Mouse (Mus musculus): ENCODE data around the gene Socs1. TPM values are rescaled to one million over a fixed set of nuclear protein-coding genes. Genes with fewer than 3 reads are reported as not detected.
A peak's percentile ranks its signal among the peaks of the same experiment; 100 is the strongest.

The Socs1 gene
- polyA plus RNA-seq (2012; rRNA removed) (13.8 and 18.5 TPM in 2 replicates), polyA plus RNA-seq (2014; fragmentation: Nextera tagmentation; extraction: Ambion mirVana) (16.6 and 17.8 TPM in 2 replicates)

GRCm38 (mm10) chr16:10785371-10786231 lies at the start of gene Socs1:
Socs1 (minus strand) TSS chr16:10785536.
- H3K4me2 ChIP-seq (replicated peaks; ENCODE audit: low read depth, low read length, severe bottlenecking) = peak within 1 kb of the TSS; percentile 89
- H3K4me1 ChIP-seq (ENCODE audit: control insufficient read depth, insufficient read depth, low read length) = peaks cover 35% of the 10 kb centered on the region
- TF ChIP-seq POLR2A (IDR thresholded peaks at IDR 0.05; ENCODE audit: borderline replicate concordance, extremely low read depth, insufficient read depth, insufficient read length) = peak; percentile 64; the same call in 1 of the 2 replicates
- peak; percentile 95 for DNase-seq (ENCODE audit: low spot score)
- under 1% methylated on average over 33 of the region's 59 CpGs for WGBS
- peak within 1 kb of the TSS; percentile 82 for H3K9ac ChIP-seq (ENCODE audit: low read depth, low read length, severe bottlenecking)
- peak within 1 kb of the TSS; percentile 96 for H3K27ac ChIP-seq (replicated peaks; ENCODE audit: low read depth, low read length)
- ATAC-seq (ENCODE audit: low FRiP score, low read depth) = peak; percentile 88
- no peaks in the 10 kb centered on the region for H3K27me3 ChIP-seq (ENCODE audit: control insufficient read depth, insufficient read depth, low read length)
- H3K36me3 ChIP-seq (ENCODE audit: control insufficient read depth, insufficient read depth, low read length) = peaks cover 12% of the 10 kb centered on the region
- peak within 1 kb of the TSS; percentile 84 for H3K4me3 ChIP-seq (replicated peaks; ENCODE audit: low read length)
- H3K9me3 ChIP-seq (ENCODE audit: control insufficient read depth, low read length) = no peaks in the 10 kb centered on the region

GRCm38 (mm10) chr16:10834542-10834910 lies 49.2 kb upstream of the Socs1 start:
- Histone ChIP-seq H3K27me3 (ENCODE audit: control insufficient read depth, insufficient read depth, low read length) (no peaks in the 10 kb centered on the region), H3K4me1 (ENCODE audit: control insufficient read depth, insufficient read depth, low read length) (peaks cover 16% of the 10 kb centered on the region), H3K27ac (replicated peaks; ENCODE audit: low read depth, low read length) (peak overlapping the region; percentile 91; the same call in 1 of the 2 replicates), H3K4me2 (replicated peaks; ENCODE audit: low read depth, low read length, severe bottlenecking) (peak overlapping the region; percentile 82), H3K9me3 (ENCODE audit: control insufficient read depth, low read length) (no peaks in the 10 kb centered on the region), H3K9ac (ENCODE audit: low read depth, low read length, severe bottlenecking) (peak overlapping the region; percentile 87), H3K4me3 (replicated peaks; ENCODE audit: low read length) (peak overlapping the region; percentile 82), H3K36me3 (ENCODE audit: control insufficient read depth, insufficient read depth, low read length) (no peaks in the 10 kb centered on the region)
- ATAC-seq (ENCODE audit: low FRiP score, low read depth) (no peak), DNase-seq (ENCODE audit: low spot score) (no peak)
- TF ChIP-seq POLR2A (IDR thresholded peaks at IDR 0.05; ENCODE audit: borderline replicate concordance, extremely low read depth, insufficient read depth, insufficient read length) = no peak
- WGBS = 8% methylated on average over 12 of the region's 12 CpGs

DNA sequence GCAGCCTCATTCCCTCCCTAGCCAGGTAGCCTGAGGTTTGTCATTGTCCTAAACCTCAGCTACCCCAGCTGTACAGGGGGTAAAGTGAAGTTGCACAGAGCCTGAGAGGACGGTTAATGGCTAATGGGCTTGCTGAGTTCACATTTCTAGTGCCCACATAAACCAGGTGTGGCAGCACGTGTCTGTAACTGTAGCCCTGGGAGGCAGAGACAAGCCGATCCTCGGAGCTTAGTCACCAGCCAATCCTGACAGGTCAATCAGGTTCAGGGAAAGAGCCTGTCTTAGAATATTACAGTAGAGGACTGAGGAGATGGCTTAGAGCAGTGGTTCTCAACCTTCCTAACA lies 43.1 kb upstream of the Socs1 start:
- H3K36me3 ChIP-seq (ENCODE audit: control insufficient read depth, insufficient read depth, low read length) = no peaks in the 10 kb centered on the region
- no peaks in the 10 kb centered on the region for H3K9me3 ChIP-seq (ENCODE audit: control insufficient read depth, low read length)
- 35% methylated on average over 4 of the region's 4 CpGs for WGBS
- TF ChIP-seq POLR2A (IDR thresholded peaks at IDR 0.05; ENCODE audit: borderline replicate concordance, extremely low read depth, insufficient read depth, insufficient read length) = no peak
- H3K27ac ChIP-seq (replicated peaks; ENCODE audit: low read depth, low read length) = no peak overlapping the region
- no peak for ATAC-seq (ENCODE audit: low FRiP score, low read depth)
- peaks cover 16% of the 10 kb centered on the region for H3K4me1 ChIP-seq (ENCODE audit: control insufficient read depth, insufficient read depth, low read length)
- no peak overlapping the region for H3K4me3 ChIP-seq (replicated peaks; ENCODE audit: low read length)
- no peak for DNase-seq (ENCODE audit: low spot score)
- H3K27me3 ChIP-seq (ENCODE audit: control insufficient read depth, insufficient read depth, low read length) = no peaks in the 10 kb centered on the region
- no peak overlapping the region for H3K9ac ChIP-seq (ENCODE audit: low read depth, low read length, severe bottlenecking)
- no peak overlapping the region for H3K4me2 ChIP-seq (replicated peaks; ENCODE audit: low read depth, low read length, severe bottlenecking)

DNA sequence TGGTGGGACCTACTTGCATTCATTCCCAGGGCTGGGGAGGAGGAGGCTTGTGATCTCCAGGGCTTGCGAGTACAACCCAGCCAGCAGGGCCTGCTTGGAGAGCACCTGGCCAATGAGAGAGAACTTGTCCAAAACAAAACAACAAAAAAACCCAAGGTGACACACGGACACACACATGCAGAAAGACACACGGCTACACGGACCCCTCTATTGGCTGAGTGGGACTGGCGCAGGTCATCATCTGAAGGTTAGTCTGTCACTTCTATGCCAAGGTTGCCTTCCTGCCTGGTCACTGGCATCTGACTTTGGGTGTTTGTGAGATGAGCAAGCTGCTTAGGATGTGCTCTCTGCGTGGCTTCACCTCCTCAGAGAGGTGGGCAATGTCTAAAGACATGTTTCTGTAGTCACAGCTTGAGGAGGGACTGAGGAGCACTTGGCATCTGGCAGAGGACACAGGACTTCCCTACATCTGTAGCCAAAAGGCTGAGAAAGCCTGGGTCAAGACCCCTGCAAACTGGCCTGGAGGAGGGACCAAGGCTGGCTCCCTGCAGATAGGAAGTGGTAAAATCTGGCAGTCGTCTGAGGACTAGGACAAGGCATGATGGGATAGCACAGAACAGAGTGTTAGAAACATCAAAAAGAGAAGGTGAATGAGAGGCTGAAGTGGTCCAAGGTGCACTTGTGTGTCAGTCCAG lies 42.6 kb upstream of the Socs1 start:
- DNase-seq (ENCODE audit: low spot score) (no peak), ATAC-seq (ENCODE audit: low FRiP score, low read depth) (no peak)
- Histone ChIP-seq H3K4me3 (replicated peaks; ENCODE audit: low read length) (no peak overlapping the region), H3K4me2 (replicated peaks; ENCODE audit: low read depth, low read length, severe bottlenecking) (no peak overlapping the region), H3K9me3 (ENCODE audit: control insufficient read depth, low read length) (no peaks in the 10 kb centered on the region), H3K27me3 (ENCODE audit: control insufficient read depth, insufficient read depth, low read length) (no peaks in the 10 kb centered on the region), H3K9ac (ENCODE audit: low read depth, low read length, severe bottlenecking) (no peak overlapping the region), H3K27ac (replicated peaks; ENCODE audit: low read depth, low read length) (no peak overlapping the region), H3K4me1 (ENCODE audit: control insufficient read depth, insufficient read depth, low read length) (peaks cover 16% of the 10 kb centered on the region), H3K36me3 (ENCODE audit: control insufficient read depth, insufficient read depth, low read length) (no peaks in the 10 kb centered on the region)
- 77% methylated on average over 7 of the region's 7 CpGs for WGBS
- TF ChIP-seq POLR2A (IDR thresholded peaks at IDR 0.05; ENCODE audit: borderline replicate concordance, extremely low read depth, insufficient read depth, insufficient read length) = no peak

GRCm38 (mm10) chr16:10827269-10827668 lies 41.9 kb upstream of the Socs1 start:
- no peak overlapping the region for H3K9ac ChIP-seq (ENCODE audit: low read depth, low read length, severe bottlenecking)
- H3K4me2 ChIP-seq (replicated peaks; ENCODE audit: low read depth, low read length, severe bottlenecking) = no peak overlapping the region
- ATAC-seq (ENCODE audit: low FRiP score, low read depth) = no peak
- 94% methylated on average over 9 of the region's 9 CpGs for WGBS
- H3K4me3 ChIP-seq (replicated peaks; ENCODE audit: low read length) = no peak overlapping the region
- no peak for TF ChIP-seq POLR2A (IDR thresholded peaks at IDR 0.05; ENCODE audit: borderline replicate concordance, extremely low read depth, insufficient read depth, insufficient read length)
- peaks cover 16% of the 10 kb centered on the region for H3K4me1 ChIP-seq (ENCODE audit: control insufficient read depth, insufficient read depth, low read length)
- H3K27ac ChIP-seq (replicated peaks; ENCODE audit: low read depth, low read length) = no peak overlapping the region
- H3K27me3 ChIP-seq (ENCODE audit: control insufficient read depth, insufficient read depth, low read length) = no peaks in the 10 kb centered on the region
- no peaks in the 10 kb centered on the region for H3K9me3 ChIP-seq (ENCODE audit: control insufficient read depth, low read length)
- no peaks in the 10 kb centered on the region for H3K36me3 ChIP-seq (ENCODE audit: control insufficient read depth, insufficient read depth, low read length)
- no peak for DNase-seq (ENCODE audit: low spot score)
